Mouse (Mus musculus) heart, embryonic 13.5 days (tissue): Measurements from ENCODE around the gene Lmbrd2. TPM values are rescaled to one million over a fixed set of nuclear protein-coding genes. Genes with fewer than 3 reads are reported as not detected.
"Not testable (repeated sequence)": the region's sequence is repeated elsewhere in the genome, so short reads cannot be mapped to it uniquely, and the experiment has no call there.

Source experiments
- ATAC-seq: fragments of 200-750 bp; cut with Nextera tagmentation; 2 replicates; pipeline ENCODE4 v1.8.0; 2017; ENCODE audit warnings: moderate TSS enrichment; ENCODE audit not compliant: insufficient number of reproducible peaks, low FRiP score, low TSS enrichment; ENCODE audit errors: extremely low read depth
- H3K27ac ChIP-seq: fragments of 300-500 bp; sonication (generic); replicated peaks from 2 replicates; pipeline ENCODE4 v1.5.1; 2015; ENCODE audit warnings: moderate library complexity, mild to moderate bottlenecking, inconsistent platforms
- H3K27me3 ChIP-seq: fragments of 300-500 bp; sonication (generic); replicated peaks from 2 replicates; pipeline ENCODE4 v1.6.1; 2015; ENCODE audit warnings: mild to moderate bottlenecking, inconsistent platforms
- H3K36me3 ChIP-seq: fragments of 300-500 bp; sonication (generic); 2 replicates; pipeline ENCODE4 v1.6.1; 2015; ENCODE audit warnings: mild to moderate bottlenecking, inconsistent platforms
- H3K4me1 ChIP-seq: fragments of 300-500 bp; sonication (generic); 2 replicates; pipeline ENCODE4 v1.6.1; 2015; ENCODE audit warnings: inconsistent platforms
- H3K4me2 ChIP-seq: fragments of 300-500 bp; sonication (generic); 2 replicates; pipeline ENCODE4 v1.6.1; 2015; ENCODE audit warnings: inconsistent platforms, mild to moderate bottlenecking, moderate library complexity
- H3K4me3 ChIP-seq: fragments of 300-500 bp; sonication (generic); 2 replicates; pipeline ENCODE4 v1.5.1; 2015; ENCODE audit warnings: moderate library complexity, mild to moderate bottlenecking, inconsistent platforms
- H3K9ac ChIP-seq: fragments of 300-500 bp; sonication (generic); 2 replicates; pipeline ENCODE4 v1.6.1; 2015; ENCODE audit warnings: inconsistent platforms, mild to moderate bottlenecking, moderate library complexity
- H3K9me3 ChIP-seq: fragments of 300-500 bp; sonication (generic); 2 replicates; pipeline ENCODE4 v1.6.1; 2016; ENCODE audit warnings: inconsistent platforms
- WGBS: fragments of 180-500 bp; shearing (Covaris S2); methylation state at CpG from one replicate; pipeline ENCODE4 v1.1.7; 2015; ENCODE audit warnings: mixed read lengths; 5-methylcytosine and 5-hydroxymethylcytosine counted together
- polyA plus RNA-seq: library from polyadenylated mRNA; unstranded; fragments of >200 nt; fragmentation: Nextera tagmentation; extraction: Ambion mirVana; gene quantifications from 2 replicates; pipeline ENCODE4 v1.2.1, GENCODE M21; 2015

Lmbrd2 gene
- polyA plus RNA-seq, 1 experiment from 2014 or later = 1.4 TPM

GRCm38 (mm10) chr15:9139447-9139846 is 903 bp upstream of the Lmbrd2 start:
- 18% methylated on average over 10 of the region's 10 CpGs for WGBS
- no peak for ATAC-seq
- no peaks in the 10 kb centered on the region for H3K27me3 ChIP-seq
- peaks cover 42% of the 10 kb centered on the region for H3K36me3 ChIP-seq
- H3K4me3 ChIP-seq = peak overlapping the region; percentile 96
- peak overlapping the region; percentile 83 for H3K9ac ChIP-seq
- peak overlapping the region; percentile 87 for H3K4me2 ChIP-seq
- peaks cover 37% of the 10 kb centered on the region for H3K4me1 ChIP-seq
- no peak overlapping the region; the same call in 1 of the 2 replicates for H3K27ac ChIP-seq
- no peaks in the 10 kb centered on the region for H3K9me3 ChIP-seq

GRCm38 (mm10) chr15:9140684-9141171 is 378 bp downstream of the Lmbrd2 start:
- H3K9ac ChIP-seq = peak overlapping the region; percentile 93
- H3K4me3 ChIP-seq = peak overlapping the region; percentile 96
- under 1% methylated on average over 37 of the region's 37 CpGs for whole genome bisulfite sequencing
- H3K27me3 ChIP-seq = no peaks in the 10 kb centered on the region
- peak; percentile 66 for ATAC-seq
- peaks cover 27% of the 10 kb centered on the region for H3K4me1 ChIP-seq
- peak overlapping the region; percentile 87 for H3K4me2 ChIP-seq
- H3K9me3 ChIP-seq = no peaks in the 10 kb centered on the region
- H3K36me3 ChIP-seq = peaks cover 32% of the 10 kb centered on the region
- peak overlapping the region; percentile 84 for H3K27ac ChIP-seq

- H3K4me3 ChIP-seq = no peak within 1 kb of the TSS
- no peaks in the 10 kb centered on the region for H3K9me3 ChIP-seq
- H3K4me2 ChIP-seq = no peak within 1 kb of the TSS
- H3K4me1 ChIP-seq = no peaks in the 10 kb centered on the region
- ATAC-seq = no peak
- no peak within 1 kb of the TSS for H3K27ac ChIP-seq
- H3K9ac ChIP-seq = no peak within 1 kb of the TSS
- H3K36me3 ChIP-seq = peaks cover 68% of the 10 kb centered on the region
- H3K27me3 ChIP-seq = no peaks in the 10 kb centered on the region
Observed at GRCm38 (mm10) chr15:9155325-9155724, 15.0 kb downstream of the Lmbrd2 start, which contains the start of gene Skp2. TSS of gene Skp2 (minus strand) at chr15:9155425.

- ATAC-seq = no peak
Observed at GRCm38 (mm10) chr15:9162557-9163070, 22.3 kb downstream of the Lmbrd2 start.

GRCm38 (mm10) chr15:9164125-9164524 is 23.8 kb downstream of the Lmbrd2 start:
- ATAC-seq = no peak
- WGBS = 73% methylated on average over 6 of the region's 6 CpGs

More at GRCm38 (mm10) chr15:9162557-9163070, 22.3 kb downstream of the Lmbrd2 start:
- no peak overlapping the region for H3K9ac ChIP-seq
- peaks cover 56% of the 10 kb centered on the region for H3K36me3 ChIP-seq
- H3K27ac ChIP-seq = no peak overlapping the region
- H3K4me2 ChIP-seq = no peak overlapping the region
- H3K4me1 ChIP-seq = no peaks in the 10 kb centered on the region
- no peaks in the 10 kb centered on the region for H3K9me3 ChIP-seq
- 71% methylated on average over 4 of the region's 4 CpGs for WGBS
- no peaks in the 10 kb centered on the region for H3K27me3 ChIP-seq
- H3K4me3 ChIP-seq = no peak overlapping the region

GRCm38 (mm10) chr15:9177038-9177437 is 36.7 kb downstream of the Lmbrd2 start:
- no peak overlapping the region for H3K27ac ChIP-seq
- ATAC-seq = no peak
- peaks cover 46% of the 10 kb centered on the region for H3K36me3 ChIP-seq
- WGBS = 87% methylated on average over 3 of the region's 3 CpGs
- H3K9ac ChIP-seq = no peak overlapping the region
- no peaks in the 10 kb centered on the region for H3K9me3 ChIP-seq
- no peaks in the 10 kb centered on the region for H3K27me3 ChIP-seq
- no peak overlapping the region for H3K4me3 ChIP-seq
- H3K4me2 ChIP-seq = no peak overlapping the region
- no peaks in the 10 kb centered on the region for H3K4me1 ChIP-seq

More at GRCm38 (mm10) chr15:9164125-9164524, 23.8 kb downstream of the Lmbrd2 start:
- H3K27me3 ChIP-seq = no peaks in the 10 kb centered on the region
- no peak overlapping the region for H3K4me2 ChIP-seq
- H3K9me3 ChIP-seq = no peaks in the 10 kb centered on the region
- peaks cover 60% of the 10 kb centered on the region for H3K36me3 ChIP-seq
- no peak overlapping the region for H3K4me3 ChIP-seq
- H3K27ac ChIP-seq = no peak overlapping the region
- H3K4me1 ChIP-seq = no peaks in the 10 kb centered on the region
- no peak overlapping the region for H3K9ac ChIP-seq

GRCm38 (mm10) chr15:9183995-9184394 is 43.6 kb downstream of the Lmbrd2 start:
- H3K27me3 ChIP-seq = no peaks in the 10 kb centered on the region
- ATAC-seq = no peak
- H3K27ac ChIP-seq = no peak overlapping the region
- no peak overlapping the region for H3K9ac ChIP-seq
- peaks cover 60% of the 10 kb centered on the region for H3K36me3 ChIP-seq
- no peak overlapping the region for H3K4me3 ChIP-seq
- no peaks in the 10 kb centered on the region for H3K9me3 ChIP-seq
- 91% methylated on average over 5 of the region's 5 CpGs for WGBS
- H3K4me2 ChIP-seq = no peak overlapping the region
- H3K4me1 ChIP-seq = no peaks in the 10 kb centered on the region

- Histone ChIP-seq H3K4me1 (no peaks in the 10 kb centered on the region), H3K9ac (no peak overlapping the region), H3K4me2 (no peak overlapping the region), H3K27ac (no peak overlapping the region), H3K27me3 (no peaks in the 10 kb centered on the region), H3K4me3 (no peak overlapping the region), H3K36me3 (peaks cover 49% of the 10 kb centered on the region), H3K9me3 (no peaks in the 10 kb centered on the region)
- no peak for ATAC-seq
- 71% methylated on average over 2 of the region's 2 CpGs for WGBS
Observed at GRCm38 (mm10) chr15:9189796-9190195, 49.4 kb downstream of the Lmbrd2 start.

GRCm38 (mm10) chr15:9192685-9193084 is 52.3 kb downstream of the Lmbrd2 start:
- not testable (repeated sequence) for H3K9ac ChIP-seq, H3K9me3 ChIP-seq, H3K4me1 ChIP-seq, H3K4me2 ChIP-seq, H3K27me3 ChIP-seq, ATAC-seq, H3K4me3 ChIP-seq, H3K27ac ChIP-seq
- H3K36me3 ChIP-seq = peaks cover 49% of the 10 kb centered on the region

GRCm38 (mm10) chr15:9198421-9198820 is 58.1 kb downstream of the Lmbrd2 start:
- ATAC-seq = no peak
- H3K27ac ChIP-seq = no peak overlapping the region
- peaks cover 26% of the 10 kb centered on the region for H3K36me3 ChIP-seq
- H3K27me3 ChIP-seq = no peaks in the 10 kb centered on the region
- no peak overlapping the region for H3K4me2 ChIP-seq
- WGBS = 48% methylated on average over 6 of the region's 6 CpGs
- no peaks in the 10 kb centered on the region for H3K4me1 ChIP-seq
- no peaks in the 10 kb centered on the region for H3K9me3 ChIP-seq
- no peak overlapping the region for H3K4me3 ChIP-seq
- H3K9ac ChIP-seq = no peak overlapping the region

GRCm38 (mm10) chr15:9211891-9212290 is 71.5 kb downstream of the Lmbrd2 start:
- Histone ChIP-seq H3K4me3 (no peak overlapping the region), H3K27ac (no peak overlapping the region), H3K27me3 (no peaks in the 10 kb centered on the region), H3K4me2 (no peak overlapping the region), H3K9me3 (no peaks in the 10 kb centered on the region), H3K4me1 (no peaks in the 10 kb centered on the region), H3K9ac (no peak overlapping the region), H3K36me3 (no peaks in the 10 kb centered on the region)
- no peak for ATAC-seq

GRCm38 (mm10) chr15:9213026-9213425 is 72.7 kb downstream of the Lmbrd2 start:
- H3K9ac ChIP-seq, H3K4me2 ChIP-seq, H3K36me3 ChIP-seq, H3K4me1 ChIP-seq, H3K4me3 ChIP-seq, H3K27me3 ChIP-seq, H3K27ac ChIP-seq, H3K9me3 ChIP-seq, ATAC-seq: not testable (repeated sequence)
- 63% methylated on average over 3 of the region's 3 CpGs for WGBS
